Mouse (Mus musculus) olfactory bulb, adult 2 months (tissue): Measurements from ENCODE around the gene Trappc2l.

Source experiments
- CTCF ChIP-seq: fragments of 200-500 bp; IDR thresholded peaks from 2 replicates; pipeline ENCODE4 v1.5.1; 2012; ENCODE audit warnings: low read depth, mild to moderate bottlenecking, low read length, moderate library complexity; ENCODE audit not compliant: insufficient read depth
- POLR2A ChIP-seq: fragments of 200-500 bp; IDR thresholded peaks from 2 replicates; pipeline ENCODE4 v1.6.1; 2012; ENCODE audit warnings: mild to moderate bottlenecking, low read depth, low read length, moderate library complexity; ENCODE audit not compliant: insufficient read depth

GRCm38 (mm10) chr8:122658149-122658806, 46.8 kb downstream of the Trappc2l start:
- TF ChIP-seq POLR2A = no peak
- TF ChIP-seq CTCF = no peak
